Mouse (Mus musculus): ENCODE measurements around the gene Epdr1.

- TF ChIP-seq CTCF (IDR thresholded peaks at IDR 0.05; ENCODE audit: borderline replicate concordance, control insufficient read depth, extremely low read depth, insufficient read depth, low read length, poor library complexity) = no peak
- TF ChIP-seq POLR2A (IDR thresholded peaks at IDR 0.05; ENCODE audit: control insufficient read depth, extremely low read depth, insufficient read depth, low read length, poor library complexity) = no peak
Observed at GRCm38 (mm10) chr13:19595141-19595540, 24.6 kb downstream of the Epdr1 start.
